Mouse (Mus musculus): Measurements from ENCODE around the gene Mrtfb.

GRCm38 (mm10) chr16:13232912-13233802, 23.1 kb upstream of the Mrtfb start:
- no peak for TF ChIP-seq POLR2A (IDR thresholded peaks at IDR 0.05; ENCODE audit: borderline replicate concordance, control insufficient read depth, low read depth, low read length)
- no peak for TF ChIP-seq CTCF (IDR thresholded peaks at IDR 0.05; ENCODE audit: control insufficient read depth, insufficient read depth, low read length)

Measured in bone marrow, adult 2 months (tissue).